Mouse (Mus musculus): ENCODE results near the gene Olfr1444. TPM values are rescaled to one million over a fixed set of nuclear protein-coding genes. Genes with fewer than 3 reads are reported as not detected.

Gene Olfr1444
- total RNA-seq (2021): not detected

- no peak for DNase-seq
- intact Hi-C loops (cut with DNase I): no loop called here
Observed at GRCm38 (mm10) chr19:12856983-12857382, at the start of gene Olfr1444. TSS of gene Olfr1444 (plus strand) at chr19:12857283.

GRCm38 (mm10) chr19:12812644-12813364, 44.3 kb upstream of the Olfr1444 start:
- intact Hi-C loops (cut with DNase I): no loop called here
- DNase-seq: no peak

- no peak for DNase-seq
- intact Hi-C loops (cut with DNase I): no loop called here
Observed at GRCm38 (mm10) chr19:12813883-12814282, 43.2 kb upstream of the Olfr1444 start.

- intact Hi-C loops (cut with DNase I): no loop called here
Observed at GRCm38 (mm10) chr19:12818507-12818906, 38.6 kb upstream of the Olfr1444 start.

GRCm38 (mm10) chr19:12820383-12820782, 36.7 kb upstream of the Olfr1444 start:
- peak; percentile 10 for DNase-seq
- intact Hi-C loops (cut with DNase I): no loop called here

More at GRCm38 (mm10) chr19:12818507-12818906, 38.6 kb upstream of the Olfr1444 start:
- no peak for DNase-seq

- intact Hi-C loops (cut with DNase I): no loop called here
- DNase-seq: no peak
Observed at GRCm38 (mm10) chr19:12824549-12824948, 32.5 kb upstream of the Olfr1444 start.

- no peak for DNase-seq
- intact Hi-C loops (cut with DNase I): loop anchor here (1.0 kb wide), 1 partner anchor 15 kb away; the partner anchor contains the start of gene Gm5244
Observed at GRCm38 (mm10) chr19:12830823-12831430, 26.2 kb upstream of the Olfr1444 start.

GRCm38 (mm10) chr19:12831559-12831958, 25.5 kb upstream of the Olfr1444 start:
- no peak for DNase-seq
- intact Hi-C loops (cut with DNase I): loop anchor here (1.0 kb wide), 1 partner anchor 15 kb away; the partner anchor contains the start of gene Gm5244

GRCm38 (mm10) chr19:12833625-12834024, 23.5 kb upstream of the Olfr1444 start:
- DNase-seq: no peak
- intact Hi-C loops (cut with DNase I): no loop called here

GRCm38 (mm10) chr19:12838507-12838906, 18.6 kb upstream of the Olfr1444 start:
- DNase-seq: no peak
- intact Hi-C loops (cut with DNase I): no loop called here

GRCm38 (mm10) chr19:12846382-12846781, 10.7 kb upstream of the Olfr1444 start, which contains the start of gene Gm5244:
TSS of gene Gm5244 (plus strand) at chr19:12846682.
- no peak for DNase-seq
- intact Hi-C loops (cut with DNase I): loop anchor here (1.0 kb wide), 1 partner anchor 15 kb away; no protein-coding TSS in a partner anchor

- intact Hi-C loops (cut with DNase I): no loop called here
- no peak for DNase-seq
Observed at GRCm38 (mm10) chr19:12883555-12883954, 26.5 kb downstream of the Olfr1444 start, which contains the start of gene Olfr1445. TSS of gene Olfr1445 (plus strand) at chr19:12883855.

GRCm38 (mm10) chr19:12893424-12893823, 36.3 kb downstream of the Olfr1444 start, which contains the start of gene Olfr1446:
TSS of gene Olfr1446 (minus strand) at chr19:12893524.
- intact Hi-C loops (cut with DNase I): no loop called here
- DNase-seq: no peak

GRCm38 (mm10) chr19:12903643-12904042, 46.6 kb downstream of the Olfr1444 start, which contains the start of gene Olfr1447:
TSS of gene Olfr1447 (minus strand) at chr19:12903743.
- no peak for DNase-seq
- intact Hi-C loops (cut with DNase I): no loop called here

Other genes with a start within 250 kb of the Olfr1444 start
- gene Glyat, start 224.0 kb upstream of the Olfr1444 start, total RNA-seq (2021): not detected
- not detected for gene Olfr1442, start 186.8 kb upstream of the Olfr1444 start, total RNA-seq (2021)
- gene Olfr1443, start 179.2 kb upstream of the Olfr1444 start, total RNA-seq (2021): not detected
- not detected for gene Keg1, start 161.5 kb upstream of the Olfr1444 start, total RNA-seq (2021)
- 1 to 10 TPM; 2.1 to 2.4 TPM for gene Cntf, start 91.7 kb upstream of the Olfr1444 start, total RNA-seq (2021)
- 10 to 100 TPM; 60.3 to 62.7 TPM for gene Zfp91, start 61.2 kb upstream of the Olfr1444 start, total RNA-seq (2021)
- under 1 TPM; 0.40 to 0.82 TPM for gene Lpxn, start 61.1 kb upstream of the Olfr1444 start, total RNA-seq (2021)
- gene Gm5244, start 10.6 kb upstream of the Olfr1444 start, total RNA-seq (2021): not detected
- gene Olfr1445, start 26.6 kb downstream of the Olfr1444 start, total RNA-seq (2021): not detected
- gene Olfr1446, start 36.2 kb downstream of the Olfr1444 start, total RNA-seq (2021): not detected
- gene Olfr1447, start 46.5 kb downstream of the Olfr1444 start, total RNA-seq (2021): not detected
- gene Olfr1448, start 67.1 kb downstream of the Olfr1444 start, total RNA-seq (2021): not detected
- gene Olfr1449, start 73.6 kb downstream of the Olfr1444 start, total RNA-seq (2021): not detected
- not detected for gene Olfr1450, start 93.0 kb downstream of the Olfr1444 start, total RNA-seq (2021)
- gene Olfr1451, start 137.7 kb downstream of the Olfr1444 start, total RNA-seq (2021): not detected
- not detected for gene Olfr1453, start 171.0 kb downstream of the Olfr1444 start, total RNA-seq (2021)
- gene Olfr1454, start 203.3 kb downstream of the Olfr1444 start, total RNA-seq (2021): not detected
- not detected for gene Olfr1457, start 240.6 kb downstream of the Olfr1444 start, total RNA-seq (2021)
- gene Olfr1458, start 249.5 kb downstream of the Olfr1444 start, total RNA-seq (2021): not detected

All from left cerebral cortex, postnatal 4 days (tissue).